Mouse (Mus musculus) ES-E14 (cell line): ENCODE results near the gene Myo3b. TPM values are rescaled to one million over a fixed set of nuclear protein-coding genes. Genes with fewer than 3 reads are reported as not detected.

ENCODE experiments used
- DNase-seq: peaks from one replicate; pipeline ENCODE4 v3.0.0-alpha.2; 2013; ENCODE audit warnings: low read depth, low spot score
- H3K27ac ChIP-seq: 2 replicates; pipeline ENCODE4 v1.5.1; 2012; ENCODE audit warnings: low read depth, mild to moderate bottlenecking, low read length, moderate library complexity, mixed read lengths; ENCODE audit not compliant: poor library complexity, insufficient read depth, severe bottlenecking
- H3K36me3 ChIP-seq: 2 replicates; pipeline ENCODE4 v1.6.1; 2012; ENCODE audit warnings: mild to moderate bottlenecking, low read length, moderate library complexity, mixed read lengths; ENCODE audit not compliant: control insufficient read depth, poor library complexity, insufficient read depth, severe bottlenecking
- H3K4me1 ChIP-seq, 2 experiments: fragments of 150-350 bp in 1 of 2; sonication (generic) in 1 of 2; 2 replicates each; pipeline ENCODE4 v1.6.1; 2012; ENCODE audit warnings: low read length in 2 of 2, mild to moderate bottlenecking in 1 of 2, mixed read lengths in 1 of 2; ENCODE audit not compliant: control insufficient read depth in 2 of 2, insufficient read depth in 2 of 2, poor library complexity in 1 of 2
- H3K4me3 ChIP-seq, 2 experiments: fragments of 150-350 bp in 1 of 2; sonication (generic) in 1 of 2; 2 replicates each; pipeline ENCODE4 v1.5.1; 2012; ENCODE audit warnings: low read length in 2 of 2, low read depth in 1 of 2, mild to moderate bottlenecking in 1 of 2, mixed read lengths in 1 of 2; ENCODE audit not compliant: insufficient read depth in 1 of 2, poor library complexity in 1 of 2, severe bottlenecking in 1 of 2
- H3K9ac ChIP-seq: 2 replicates; pipeline ENCODE4 v1.6.1; 2012; ENCODE audit warnings: low read depth, mild to moderate bottlenecking, low read length, mixed read lengths; ENCODE audit not compliant: poor library complexity, insufficient read depth, severe bottlenecking
- H3K9me3 ChIP-seq: fragments of 150-350 bp; sonication (generic); 2 replicates; pipeline ENCODE4 v1.6.1; 2012; ENCODE audit warnings: low read depth, mild to moderate bottlenecking, low read length; ENCODE audit not compliant: control insufficient read depth, insufficient read depth
- CHD2 ChIP-seq: IDR thresholded peaks from 2 replicates; pipeline ENCODE4 v1.6.1; 2014; ENCODE audit warnings: mild to moderate bottlenecking, low read depth, low read length, inconsistent platforms
- HCFC1 ChIP-seq: IDR thresholded peaks from 2 replicates; pipeline ENCODE4 v1.6.1; 2012; ENCODE audit warnings: low read length, inconsistent platforms, borderline replicate concordance; ENCODE audit not compliant: insufficient read depth
- MAFK ChIP-seq: IDR thresholded peaks from 2 replicates; pipeline ENCODE4 v1.6.1; 2014; ENCODE audit warnings: mild to moderate bottlenecking, low read depth, low read length, inconsistent platforms; ENCODE audit not compliant: insufficient read depth
- ZC3H11A ChIP-seq: IDR thresholded peaks from 2 replicates; pipeline ENCODE4 v1.6.1; 2012; ENCODE audit warnings: low read depth, mild to moderate bottlenecking, inconsistent platforms, low read length, borderline replicate concordance
- ZNF384 ChIP-seq: IDR thresholded peaks from 2 replicates; pipeline ENCODE4 v1.6.1; 2012; ENCODE audit warnings: low read depth, low read length, inconsistent platforms
- in situ Hi-C, 2 experiments: fragments of 600-800 bp; cut with MboI; formaldehyde crosslinking; loops; one replicate each; pipeline ENCODE4 v1.15.1; 2025; ENCODE audit warnings: low sequenced_read_pairs in 2 of 2, inconsistent platforms in 1 of 2; ENCODE audit not compliant: unreplicated experiment in 2 of 2
- total RNA-seq: library from RNA; depleted of rRNA; stranded (reverse); fragments of 300-350 nt; gene quantifications from 2 replicates; pipeline ENCODE4 v1.2.3, GENCODE M21; 2012

The Myo3b gene
- total RNA-seq, 1 experiment, result 0.13 TPM

DNA sequence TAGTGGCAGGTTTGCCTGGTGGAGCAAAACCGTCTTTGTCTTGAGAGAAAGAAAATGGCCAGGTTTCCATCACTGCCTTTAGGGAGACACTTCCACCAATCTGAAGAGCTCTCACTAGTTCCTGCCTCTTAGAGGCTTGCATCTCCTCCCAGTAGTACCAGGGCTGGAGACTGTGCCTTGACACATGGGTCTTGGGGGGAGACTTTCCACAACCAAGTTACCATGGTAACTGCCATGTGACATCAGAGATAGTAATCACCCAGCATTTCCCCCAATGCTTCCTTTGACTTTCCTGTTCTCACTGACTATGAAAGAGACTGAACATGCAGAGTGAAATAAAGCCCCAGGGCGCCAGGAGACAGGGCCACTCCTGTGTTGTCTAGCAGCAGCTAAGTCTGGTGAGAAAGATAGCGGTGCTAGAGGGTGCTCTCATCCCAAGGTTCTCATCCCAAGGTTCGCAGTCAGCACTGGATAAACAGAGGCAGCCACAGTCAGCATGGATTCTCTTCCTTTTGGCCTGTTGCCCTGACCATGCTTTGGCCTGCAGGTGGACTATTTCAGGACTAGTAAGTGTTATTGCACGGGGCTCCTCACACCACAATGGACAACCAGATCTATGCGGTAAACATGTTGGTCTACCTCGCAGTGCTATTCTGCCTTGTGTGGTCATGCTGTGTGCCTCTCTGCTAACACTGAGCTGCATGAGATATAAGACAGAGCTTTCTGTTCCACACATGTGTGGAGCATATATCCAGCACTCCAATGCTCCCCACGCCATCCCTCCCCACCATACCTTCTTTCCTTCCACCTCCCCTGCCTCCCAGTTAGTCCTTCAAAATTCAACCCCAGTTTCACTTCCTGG lies 223.0 kb downstream of the Myo3b start:
- no peak overlapping the region for H3K4me3 ChIP-seq
- in situ Hi-C loops, result no loop called here
- H3K36me3 ChIP-seq, result peaks cover 2% of the 10 kb centered on the region; the same call in 1 of the 2 replicates
- H3K9me3 ChIP-seq, result no peaks in the 10 kb centered on the region
- DNase-seq, result no peak
- TF ChIP-seq CHD2 (no peak), ZNF384 (no peak), HCFC1 (no peak), ZC3H11A (no peak), MAFK (no peak)
- H3K27ac ChIP-seq, result no peak overlapping the region
- H3K4me1 ChIP-seq, result no peaks in the 10 kb centered on the region
- no peak overlapping the region for H3K9ac ChIP-seq

DNA sequence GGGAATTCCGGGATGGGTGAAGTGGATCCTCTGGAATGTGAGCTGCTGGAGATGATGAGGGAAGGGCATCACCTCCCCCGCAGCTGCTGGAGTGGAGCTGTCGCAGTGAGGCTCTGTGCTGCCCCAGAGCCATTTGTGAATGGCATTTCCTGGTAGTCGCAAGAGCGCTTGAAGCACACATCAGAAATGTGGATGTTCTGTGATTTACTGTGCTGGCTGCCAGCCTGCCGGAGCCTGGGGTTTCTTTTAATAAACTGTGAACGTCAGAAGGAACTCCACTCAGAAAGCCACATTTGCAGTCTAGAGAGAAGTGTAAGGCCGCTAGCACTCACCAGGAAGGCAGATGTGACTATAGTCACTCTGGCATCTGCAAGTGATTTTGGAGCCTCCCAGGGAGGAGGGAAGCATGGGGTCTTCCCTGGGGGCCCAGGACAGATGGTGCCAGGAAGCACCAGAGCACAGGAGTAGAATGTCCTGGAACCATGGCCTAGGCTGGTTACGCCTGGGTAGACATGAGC lies 223.7 kb downstream of the Myo3b start:
- Histone ChIP-seq H3K27ac (no peak overlapping the region), H3K9ac (no peak overlapping the region), H3K4me3 (no peak overlapping the region), H3K9me3 (no peaks in the 10 kb centered on the region), H3K4me1 (no peaks in the 10 kb centered on the region), H3K36me3 (peaks cover 2% of the 10 kb centered on the region; the same call in 1 of the 2 replicates)
- DNase-seq, result no peak
- in situ Hi-C loops, result no loop called here
- TF ChIP-seq ZC3H11A, result no peak
- TF ChIP-seq ZNF384, result no peak
- TF ChIP-seq CHD2, result no peak
- TF ChIP-seq MAFK, result no peak
- no peak for TF ChIP-seq HCFC1

DNA sequence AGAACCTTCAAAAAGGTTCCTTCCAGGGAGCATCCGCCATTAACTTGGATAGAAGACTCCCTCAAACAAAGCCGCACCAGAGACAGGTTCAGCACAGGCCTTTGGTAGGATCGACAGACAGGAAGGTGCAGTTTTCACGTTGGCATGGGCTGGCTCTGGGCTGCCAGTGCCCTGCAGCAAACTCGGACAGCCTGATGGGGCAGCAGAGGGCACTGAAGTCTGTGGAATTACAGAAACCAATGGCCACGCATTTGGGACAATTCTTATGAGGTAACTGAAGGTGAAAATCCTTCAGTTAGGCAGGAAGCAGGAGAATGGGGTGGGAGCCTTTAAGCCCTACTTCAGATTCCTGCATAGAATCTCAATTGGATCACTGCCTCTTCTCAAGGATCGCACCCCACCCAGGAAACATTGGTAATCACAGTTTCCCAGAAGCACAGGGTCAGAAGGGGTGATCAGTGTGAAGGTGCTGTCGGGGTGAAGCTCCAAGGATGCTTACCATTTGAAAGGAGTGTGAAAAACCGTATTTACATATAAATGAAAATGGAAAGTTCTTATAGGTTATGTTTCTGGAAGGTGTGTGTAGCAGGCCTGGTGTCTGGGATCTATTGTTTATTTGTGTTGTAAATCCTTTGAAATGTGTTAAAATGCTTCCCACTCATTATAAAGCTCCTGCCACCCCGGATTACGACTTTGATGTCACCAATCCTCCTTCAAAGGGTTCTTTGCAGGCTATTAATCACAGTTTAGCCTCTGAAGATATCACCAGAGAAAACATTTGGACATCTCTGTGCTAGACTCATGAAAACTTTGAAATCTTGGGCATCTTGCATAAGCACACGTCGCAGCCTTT lies 239.7 kb downstream of the Myo3b start:
- in situ Hi-C loops, result no loop called here
- Histone ChIP-seq H3K36me3 (no peaks in the 10 kb centered on the region), H3K4me3 (no peak overlapping the region), H3K9ac (no peak overlapping the region), H3K27ac (peak overlapping the region; percentile 77), H3K4me1 (peaks cover 5 to 9% of the 10 kb centered on the region in 2 experiments), H3K9me3 (no peaks in the 10 kb centered on the region)
- DNase-seq, result peak; percentile 83
- TF ChIP-seq ZC3H11A (no peak), ZNF384 (no peak), MAFK (no peak), CHD2 (no peak), HCFC1 (no peak)

DNA sequence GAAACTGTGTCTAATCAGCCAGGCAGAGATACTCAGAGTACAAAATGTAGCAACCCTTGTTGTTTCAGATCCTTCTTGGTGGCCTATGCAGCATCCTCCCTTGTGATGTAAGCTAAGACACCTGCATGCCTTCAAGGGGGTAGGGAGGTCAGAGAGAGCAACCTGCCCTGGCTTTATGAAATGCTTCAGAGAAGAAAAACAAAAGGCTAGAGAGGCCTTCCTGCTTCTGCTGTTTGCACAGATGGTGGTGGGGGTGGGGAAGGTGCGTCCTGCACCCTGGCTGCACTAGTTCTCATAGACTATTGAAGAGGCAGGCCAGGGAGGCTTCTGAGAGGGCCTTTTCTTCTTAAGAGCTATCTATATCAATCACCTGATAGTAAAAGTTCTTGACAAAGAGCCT lies 245.2 kb downstream of the Myo3b start:
- Histone ChIP-seq H3K4me3 (no peak overlapping the region), H3K27ac (no peak overlapping the region), H3K9ac (no peak overlapping the region), H3K9me3 (no peaks in the 10 kb centered on the region), H3K4me1 (peaks cover 7 to 8% of the 10 kb centered on the region in 2 experiments; a peak in 3 of 4 replicates), H3K36me3 (no peaks in the 10 kb centered on the region)
- DNase-seq, result no peak
- TF ChIP-seq CHD2, result no peak
- no peak for TF ChIP-seq ZNF384
- no peak for TF ChIP-seq MAFK
- TF ChIP-seq HCFC1, result no peak
- no peak for TF ChIP-seq ZC3H11A
- in situ Hi-C loops, result no loop called here
